In genomic region chr1:193327686-193328085, GRCm38 (mm10) we compare ENCODE assay signal across 13 mouse cellular contexts.
"Had no signal": no experiment of that assay in that cellular context is flagged by ENCODE, and none has a peak within 500 bp of the region (broad histone marks: within the 10 kb centered on the region; RNA-seq: fewer than 3 reads in every experiment).

No protein-coding gene starts in this region.

- H3K27ac ChIP-seq: limb, embryonic 10.5 days; limb, embryonic 13.5 days; liver, embryonic 12.5 days; liver, embryonic 15.5 days; midbrain, embryonic 15.5 days; neural tube, embryonic 13.5 days had no signal

- H3K4me2 ChIP-seq: limb, embryonic 13.5 days; liver, embryonic 12.5 days; midbrain, embryonic 15.5 days; neural tube, embryonic 13.5 days had no signal

- H3K27me3 ChIP-seq: limb, embryonic 13.5 days; liver, embryonic 15.5 days; midbrain, embryonic 15.5 days; neural tube, embryonic 13.5 days had no signal

- H3K4me3 ChIP-seq: limb, embryonic 10.5 days; limb, embryonic 13.5 days; liver, embryonic 12.5 days; liver, embryonic 15.5 days; midbrain, embryonic 15.5 days; myocyte; neural tube, embryonic 13.5 days had no signal

- ATAC-seq: liver, embryonic 12.5 days; midbrain, embryonic 15.5 days had no signal

- H3K9me3 ChIP-seq: limb, embryonic 10.5 days; limb, embryonic 13.5 days; liver, embryonic 12.5 days; liver, embryonic 15.5 days; midbrain, embryonic 15.5 days; neural tube, embryonic 13.5 days had no signal

- H3K36me3 ChIP-seq: limb, embryonic 10.5 days; limb, embryonic 13.5 days; liver, embryonic 12.5 days; liver, embryonic 15.5 days; midbrain, embryonic 15.5 days; neural tube, embryonic 13.5 days had no signal

- H3K4me1 ChIP-seq: liver, embryonic 12.5 days; liver, embryonic 15.5 days had no signal

- H3K9ac ChIP-seq: limb, embryonic 13.5 days; liver, embryonic 12.5 days; liver, embryonic 15.5 days; midbrain, embryonic 15.5 days; neural tube, embryonic 13.5 days had no signal

- DNase-seq: kidney, postnatal 4 days; lung, adult 2 months; lung, postnatal 14 days; lung, postnatal 4 days; thymus, adult 18-20 months; thymus, postnatal 36 days had no signal
